Mouse (Mus musculus) erythroblast, embryonic 14.5 days (primary cell): Measurements from ENCODE around the gene Ankdd1b. TPM values are rescaled to one million over a fixed set of nuclear protein-coding genes. Genes with fewer than 3 reads are reported as not detected.

Source experiments
- H3K27me3 ChIP-seq: 2 replicates; pipeline ENCODE4 v1.6.1; 2012; ENCODE audit warnings: inconsistent platforms; ENCODE audit not compliant: control insufficient read depth
- H3K36me3 ChIP-seq: 2 replicates; pipeline ENCODE4 v1.6.1; 2012; ENCODE audit warnings: mild to moderate bottlenecking, inconsistent platforms; ENCODE audit not compliant: control insufficient read depth
- H3K4me1 ChIP-seq: 2 replicates; pipeline ENCODE4 v1.6.1; 2012; ENCODE audit warnings: inconsistent platforms; ENCODE audit not compliant: control insufficient read depth
- H3K4me3 ChIP-seq: replicated peaks from 2 replicates; pipeline ENCODE3; 2012; ENCODE audit warnings: moderate library complexity, mild to moderate bottlenecking, inconsistent platforms
- H3K9me3 ChIP-seq: 2 replicates; pipeline ENCODE4 v1.6.1; 2012; ENCODE audit warnings: low read length, inconsistent platforms, mixed read lengths; ENCODE audit not compliant: control insufficient read depth
- GATA1 ChIP-seq: IDR thresholded peaks from 2 replicates; pipeline ENCODE4 v1.6.1; 2012; ENCODE audit warnings: low read length, inconsistent platforms, mixed read lengths
- TAL1 ChIP-seq: IDR thresholded peaks from 3 replicates; pipeline ENCODE4 v1.6.1; 2012; ENCODE audit warnings: low read length, inconsistent platforms, mixed read lengths
- polyA plus RNA-seq: library from polyadenylated mRNA; stranded (reverse); fragments of >175 nt; gene quantifications from 2 replicates; pipeline ENCODE4 v1.2.3, GENCODE M21; 2012

Ankdd1b gene
- polyA plus RNA-seq, 1 experiment: 0.02 TPM

- Histone ChIP-seq H3K4me1 (no peaks in the 10 kb centered on the region), H3K9me3 (no peaks in the 10 kb centered on the region), H3K4me3 (no peak overlapping the region), H3K27me3 (no peaks in the 10 kb centered on the region), H3K36me3 (peaks cover 35% of the 10 kb centered on the region)
- TF ChIP-seq GATA1 (no peak), TAL1 (no peak)
These were observed 28.9 kb upstream of the Ankdd1b start for GRCm38 (mm10) chr13:96499891-96500290.

- H3K4me3 ChIP-seq: no peak overlapping the region
- H3K36me3 ChIP-seq: peaks cover 35% of the 10 kb centered on the region
These were observed 25.6 kb upstream of the Ankdd1b start for GRCm38 (mm10) chr13:96496630-96497029.

GRCm38 (mm10) chr13:96490433-96490832 lies 19.4 kb upstream of the Ankdd1b start, which contains the start of gene Gm17622:
Gm17622 (plus strand) TSS chr13:96490733.
- no peaks in the 10 kb centered on the region for H3K27me3 ChIP-seq
- H3K36me3 ChIP-seq: peaks cover 45% of the 10 kb centered on the region
- no peak for TF ChIP-seq TAL1
- no peak for TF ChIP-seq GATA1
- H3K9me3 ChIP-seq: no peaks in the 10 kb centered on the region
- H3K4me3 ChIP-seq: no peak within 1 kb of the TSS
- H3K4me1 ChIP-seq: no peaks in the 10 kb centered on the region

More at GRCm38 (mm10) chr13:96496630-96497029, 25.6 kb upstream of the Ankdd1b start:
- no peak for TF ChIP-seq TAL1
- TF ChIP-seq GATA1: no peak
- Histone ChIP-seq H3K27me3 (no peaks in the 10 kb centered on the region), H3K9me3 (no peaks in the 10 kb centered on the region), H3K4me1 (no peaks in the 10 kb centered on the region)

- no peaks in the 10 kb centered on the region for H3K27me3 ChIP-seq
- H3K36me3 ChIP-seq: peaks cover 48% of the 10 kb centered on the region
- no peaks in the 10 kb centered on the region for H3K9me3 ChIP-seq
- no peak for TF ChIP-seq GATA1
- TF ChIP-seq TAL1: no peak
- H3K4me1 ChIP-seq: no peaks in the 10 kb centered on the region
- H3K4me3 ChIP-seq: no peak overlapping the region
These were observed 17.0 kb upstream of the Ankdd1b start for GRCm38 (mm10) chr13:96487968-96488367.

GRCm38 (mm10) chr13:96487230-96487629 lies 16.2 kb upstream of the Ankdd1b start:
- no peak overlapping the region for H3K4me3 ChIP-seq

GRCm38 (mm10) chr13:96478991-96479390 lies 8.0 kb upstream of the Ankdd1b start:
- no peaks in the 10 kb centered on the region for H3K27me3 ChIP-seq
- peaks cover 16% of the 10 kb centered on the region for H3K36me3 ChIP-seq
- no peaks in the 10 kb centered on the region for H3K4me1 ChIP-seq
- TF ChIP-seq GATA1 (no peak), TAL1 (no peak)
- no peak overlapping the region for H3K4me3 ChIP-seq
- no peaks in the 10 kb centered on the region for H3K9me3 ChIP-seq

More at GRCm38 (mm10) chr13:96487230-96487629, 16.2 kb upstream of the Ankdd1b start:
- no peaks in the 10 kb centered on the region for H3K4me1 ChIP-seq
- H3K36me3 ChIP-seq: peaks cover 50% of the 10 kb centered on the region
- no peaks in the 10 kb centered on the region for H3K27me3 ChIP-seq
- no peak for TF ChIP-seq GATA1
- no peak for TF ChIP-seq TAL1
- H3K9me3 ChIP-seq: no peaks in the 10 kb centered on the region

- peaks cover 5% of the 10 kb centered on the region for H3K36me3 ChIP-seq
- H3K9me3 ChIP-seq: no peaks in the 10 kb centered on the region
- TF ChIP-seq TAL1 (no peak), GATA1 (no peak)
- no peaks in the 10 kb centered on the region for H3K4me1 ChIP-seq
- H3K27me3 ChIP-seq: no peaks in the 10 kb centered on the region
- no peak overlapping the region for H3K4me3 ChIP-seq
These were observed 6.2 kb upstream of the Ankdd1b start for GRCm38 (mm10) chr13:96477226-96477625.

GRCm38 (mm10) chr13:96470556-96470955 lies 442 bp downstream of the Ankdd1b start:
- Histone ChIP-seq H3K9me3 (no peaks in the 10 kb centered on the region), H3K27me3 (no peaks in the 10 kb centered on the region), H3K4me3 (no peak overlapping the region), H3K36me3 (no peaks in the 10 kb centered on the region), H3K4me1 (no peaks in the 10 kb centered on the region)
- no peak for TF ChIP-seq TAL1
- TF ChIP-seq GATA1: no peak

- no peak for TF ChIP-seq TAL1
- no peak for TF ChIP-seq GATA1
- Histone ChIP-seq H3K4me1 (no peaks in the 10 kb centered on the region), H3K4me3 (no peak overlapping the region), H3K36me3 (no peaks in the 10 kb centered on the region), H3K9me3 (no peaks in the 10 kb centered on the region), H3K27me3 (no peaks in the 10 kb centered on the region)
These were observed 2.3 kb downstream of the Ankdd1b start for GRCm38 (mm10) chr13:96468678-96469077.

GRCm38 (mm10) chr13:96465315-96465714 lies 5.7 kb downstream of the Ankdd1b start:
- no peaks in the 10 kb centered on the region for H3K4me1 ChIP-seq
- no peak overlapping the region for H3K4me3 ChIP-seq
- H3K36me3 ChIP-seq: no peaks in the 10 kb centered on the region
- no peak for TF ChIP-seq TAL1
- no peak for TF ChIP-seq GATA1
- H3K27me3 ChIP-seq: no peaks in the 10 kb centered on the region
- no peaks in the 10 kb centered on the region for H3K9me3 ChIP-seq
